Mouse (Mus musculus) intestine, embryonic 16.5 days (tissue): ENCODE results near the gene Enpp1. TPM values are rescaled to one million over a fixed set of nuclear protein-coding genes. Genes with fewer than 3 reads are reported as not detected.

Experiments
- ATAC-seq: fragments of 200-750 bp; cut with Nextera tagmentation; 2 replicates; pipeline ENCODE4 v1.8.0; 2017; ENCODE audit warnings: moderate TSS enrichment, moderate library complexity
- H3K27ac ChIP-seq: fragments of 300-500 bp; sonication (generic); 2 replicates; pipeline ENCODE4 v1.5.1; 2014; ENCODE audit warnings: mild to moderate bottlenecking, low read length
- H3K27me3 ChIP-seq: fragments of 300-500 bp; sonication (generic); replicated peaks from 2 replicates; pipeline ENCODE4 v1.6.1; 2014; ENCODE audit warnings: low read length, control low read depth, mixed read lengths; ENCODE audit not compliant: control insufficient read depth, insufficient read depth
- H3K36me3 ChIP-seq: fragments of 300-500 bp; sonication (generic); 2 replicates; pipeline ENCODE4 v1.6.1; 2014; ENCODE audit warnings: low read length, control low read depth; ENCODE audit not compliant: control insufficient read depth, insufficient read depth
- H3K4me1 ChIP-seq: fragments of 300-500 bp; sonication (generic); 2 replicates; pipeline ENCODE4 v1.6.1; 2014; ENCODE audit warnings: low read length, control low read depth, mixed read lengths; ENCODE audit not compliant: control insufficient read depth, insufficient read depth
- H3K4me2 ChIP-seq: fragments of 300-500 bp; sonication (generic); 2 replicates; pipeline ENCODE4 v1.6.1; 2014; ENCODE audit warnings: low read depth, low read length, control low read depth
- H3K4me3 ChIP-seq: fragments of 300-500 bp; sonication (generic); 2 replicates; pipeline ENCODE4 v1.5.1; 2014; ENCODE audit warnings: mild to moderate bottlenecking, low read length
- H3K9ac ChIP-seq: fragments of 300-500 bp; sonication (generic); 2 replicates; pipeline ENCODE4 v1.6.1; 2014; ENCODE audit warnings: low read depth, low read length
- H3K9me3 ChIP-seq: fragments of 300-500 bp; sonication (generic); 2 replicates; pipeline ENCODE4 v1.6.1; 2016; ENCODE audit warnings: low read length, control low read depth; ENCODE audit not compliant: control insufficient read depth
- WGBS: fragments of 180-500 bp; shearing (Covaris S2); extraction: QIAGEN DNeasy Blood & Tissue Kit; methylation state at CpG from one replicate; pipeline ENCODE4 v1.1.7; 2014; 5-methylcytosine and 5-hydroxymethylcytosine counted together
- polyA plus RNA-seq: library from polyadenylated mRNA; unstranded; fragments of >200 nt; fragmentation: Nextera tagmentation; extraction: Ambion mirVana; gene quantifications from 2 replicates; pipeline ENCODE4 v1.2.1, GENCODE M21; 2015

Gene Enpp1
- polyA plus RNA-seq, 1 experiment from 2014 or later, result 10.1 TPM

- Histone ChIP-seq H3K4me2 (no peak overlapping the region), H3K9me3 (no peaks in the 10 kb centered on the region), H3K36me3 (no peaks in the 10 kb centered on the region), H3K9ac (no peak overlapping the region), H3K27ac (no peak overlapping the region), H3K4me1 (peaks cover 3% of the 10 kb centered on the region; the same call in 1 of the 2 replicates), H3K4me3 (no peak overlapping the region), H3K27me3 (no peaks in the 10 kb centered on the region)
- ATAC-seq, result no peak
- WGBS, result 76% methylated on average over 5 of the region's 5 CpGs
These were observed 942 bp upstream of the Enpp1 start for GRCm38 (mm10) chr10:24712901-24713300.

GRCm38 (mm10) chr10:24712367-24712761, 405 bp upstream of the Enpp1 start:
- H3K9me3 ChIP-seq, result no peaks in the 10 kb centered on the region
- peak overlapping the region; percentile 75 for H3K9ac ChIP-seq
- no peak overlapping the region for H3K27ac ChIP-seq
- WGBS, result 7% methylated on average over 15 of the region's 15 CpGs
- no peaks in the 10 kb centered on the region for H3K27me3 ChIP-seq
- peak; percentile 19; the same call in 1 of the 2 replicates for ATAC-seq
- peaks cover 3% of the 10 kb centered on the region; the same call in 1 of the 2 replicates for H3K4me1 ChIP-seq
- peak overlapping the region; percentile 70 for H3K4me3 ChIP-seq
- no peaks in the 10 kb centered on the region for H3K36me3 ChIP-seq
- peak overlapping the region; percentile 91 for H3K4me2 ChIP-seq

DNA sequence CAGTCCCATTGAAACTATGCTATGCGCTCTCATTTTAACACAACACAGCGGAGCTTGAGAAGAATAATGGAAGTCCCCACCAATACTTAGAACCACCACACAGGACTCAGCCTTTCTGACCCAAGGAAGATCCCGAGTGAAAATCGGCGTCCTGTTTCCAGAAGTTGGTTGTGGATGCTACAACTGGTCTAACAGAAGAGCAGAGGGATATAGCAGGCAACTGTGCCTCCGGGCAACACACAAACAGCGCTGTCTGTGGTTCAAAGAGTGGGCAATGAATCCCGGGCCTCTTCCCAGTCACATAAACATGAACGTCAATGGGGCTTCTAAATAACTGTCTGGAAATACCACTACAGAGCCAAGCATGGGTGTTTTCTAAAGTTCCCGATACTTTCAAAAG, 888 bp downstream of the Enpp1 start:
- 15% methylated on average over 10 of the region's 10 CpGs for WGBS
- peak; percentile 37 for ATAC-seq
- Histone ChIP-seq H3K4me2 (peak overlapping the region; percentile 91), H3K36me3 (no peaks in the 10 kb centered on the region), H3K27me3 (no peaks in the 10 kb centered on the region), H3K27ac (no peak overlapping the region), H3K9me3 (no peaks in the 10 kb centered on the region), H3K4me1 (peaks cover 7% of the 10 kb centered on the region; the same call in 1 of the 2 replicates), H3K9ac (peak overlapping the region; percentile 75), H3K4me3 (peak overlapping the region; percentile 70)

DNA sequence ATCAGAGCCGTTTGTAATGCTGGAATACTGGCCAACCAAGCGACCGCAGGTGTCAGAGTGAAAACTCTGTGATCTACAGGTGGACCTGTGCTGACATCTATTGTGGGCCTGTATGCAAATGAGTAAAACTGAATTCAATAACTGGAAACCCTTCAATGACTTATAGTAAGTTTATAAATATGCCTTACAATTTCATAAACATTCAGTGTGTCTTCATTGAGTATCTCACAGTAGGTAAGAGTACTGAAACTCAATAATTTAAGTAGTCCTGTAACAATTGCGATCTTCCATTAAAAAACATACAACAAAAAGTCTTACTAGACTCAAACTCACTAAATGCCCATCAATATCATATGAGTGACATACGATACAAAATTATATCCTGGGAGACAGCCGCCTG, 1.6 kb downstream of the Enpp1 start:
- 87% methylated on average over 6 of the region's 6 CpGs for WGBS
- no peak for ATAC-seq
- peak overlapping the region; percentile 91; the same call in 1 of the 2 replicates for H3K4me2 ChIP-seq
- no peaks in the 10 kb centered on the region for H3K36me3 ChIP-seq
- H3K4me3 ChIP-seq, result no peak overlapping the region
- H3K4me1 ChIP-seq, result peaks cover 7% of the 10 kb centered on the region; the same call in 1 of the 2 replicates
- no peaks in the 10 kb centered on the region for H3K9me3 ChIP-seq
- no peak overlapping the region for H3K9ac ChIP-seq
- H3K27me3 ChIP-seq, result no peaks in the 10 kb centered on the region
- no peak overlapping the region for H3K27ac ChIP-seq

DNA sequence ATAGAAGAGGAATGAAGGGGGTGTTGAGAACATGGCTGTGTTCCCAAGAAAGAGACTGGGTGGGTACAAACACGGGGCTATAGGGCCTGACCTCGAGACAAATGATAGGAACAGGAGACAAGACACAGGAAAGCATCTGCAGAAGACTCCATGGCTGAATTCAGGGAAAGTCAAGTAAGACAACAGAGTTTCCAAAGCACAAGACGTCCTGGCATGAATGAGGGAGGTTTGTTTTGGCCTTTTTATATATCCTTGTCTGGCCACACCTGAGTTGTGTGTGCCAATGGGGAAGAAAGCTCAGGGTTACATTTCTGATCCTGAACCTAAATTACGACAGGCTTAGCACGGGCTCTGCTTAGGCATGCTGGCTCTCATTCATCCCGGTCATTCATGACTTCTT, 4.2 kb downstream of the Enpp1 start:
- Histone ChIP-seq H3K36me3 (no peaks in the 10 kb centered on the region), H3K4me2 (no peak overlapping the region), H3K4me1 (peaks cover 7% of the 10 kb centered on the region; the same call in 1 of the 2 replicates), H3K27me3 (no peaks in the 10 kb centered on the region), H3K4me3 (no peak overlapping the region), H3K9me3 (no peaks in the 10 kb centered on the region), H3K9ac (no peak overlapping the region), H3K27ac (no peak overlapping the region)
- WGBS, result 79% methylated on average over 6 of the region's 6 CpGs
- ATAC-seq, result no peak

DNA sequence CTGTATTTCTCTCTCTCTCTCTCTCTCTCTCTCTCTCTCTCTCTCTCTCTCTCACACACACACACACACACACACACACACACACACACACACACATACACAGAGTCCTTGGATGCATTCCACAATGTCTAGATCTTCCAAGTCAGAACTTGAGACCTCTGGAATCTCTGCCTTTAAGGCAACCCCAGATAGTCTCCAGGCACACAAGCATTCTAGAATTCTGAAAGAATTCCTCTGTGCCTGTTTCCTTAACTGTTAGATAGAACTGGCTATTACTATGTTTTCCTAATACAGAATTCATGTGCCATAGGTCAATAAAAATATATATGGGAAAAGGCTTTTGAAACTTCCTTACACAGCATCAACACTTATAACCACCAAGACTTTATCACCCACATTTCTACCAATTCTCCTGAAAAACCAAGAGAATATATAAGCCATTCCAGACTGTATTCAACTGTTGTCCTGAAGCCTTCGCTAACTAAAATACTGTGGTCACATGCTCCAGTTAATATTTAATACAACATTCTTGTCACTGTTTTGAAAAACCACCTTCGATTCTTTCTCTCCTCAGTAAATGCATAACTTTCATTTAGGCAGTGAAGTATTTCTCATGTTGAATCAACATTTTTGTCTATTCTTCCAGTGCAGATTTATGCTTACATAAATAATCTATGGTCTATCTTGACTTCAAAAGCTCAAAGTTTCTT, 5.4 kb downstream of the Enpp1 start:
- Histone ChIP-seq H3K9ac (no peak overlapping the region), H3K27ac (no peak overlapping the region), H3K4me3 (no peak overlapping the region), H3K9me3 (no peaks in the 10 kb centered on the region), H3K27me3 (no peaks in the 10 kb centered on the region), H3K36me3 (no peaks in the 10 kb centered on the region), H3K4me2 (no peak overlapping the region), H3K4me1 (peaks cover 7% of the 10 kb centered on the region; the same call in 1 of the 2 replicates)
- ATAC-seq, result no peak
- WGBS, result 62% methylated on average over 2 of the region's 2 CpGs

DNA sequence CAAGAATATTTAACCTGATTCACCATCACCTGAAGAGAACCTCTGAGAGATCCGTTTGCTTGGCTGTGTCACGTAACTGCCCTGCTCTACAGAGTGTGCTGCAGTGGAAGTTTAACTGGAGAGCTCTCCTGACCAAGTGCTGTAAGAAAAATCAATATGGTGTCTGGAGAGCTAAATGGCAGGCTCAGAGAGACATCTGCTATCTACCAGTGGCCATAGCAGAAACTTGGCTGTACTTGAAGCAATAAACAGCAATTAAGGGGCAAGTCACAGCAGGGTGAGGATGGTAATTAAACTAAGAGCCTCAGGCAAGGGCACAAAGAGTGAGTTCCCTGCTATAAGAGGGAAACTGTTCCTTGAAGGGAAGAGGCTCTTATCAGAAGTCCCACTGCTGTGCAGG, 9.3 kb downstream of the Enpp1 start:
- Histone ChIP-seq H3K27me3 (no peaks in the 10 kb centered on the region), H3K4me2 (no peak overlapping the region), H3K4me3 (no peak overlapping the region), H3K9me3 (no peaks in the 10 kb centered on the region), H3K4me1 (0 out of 2 replicates have a peak, but pooled peaks cover 7% of the 10 kb centered on the region), H3K9ac (no peak overlapping the region), H3K36me3 (no peaks in the 10 kb centered on the region), H3K27ac (peak overlapping the region; percentile 29; the same call in 1 of the 2 replicates)
- WGBS, result 57% methylated on average over 2 of the region's 2 CpGs
- ATAC-seq, result peak; percentile 72

DNA sequence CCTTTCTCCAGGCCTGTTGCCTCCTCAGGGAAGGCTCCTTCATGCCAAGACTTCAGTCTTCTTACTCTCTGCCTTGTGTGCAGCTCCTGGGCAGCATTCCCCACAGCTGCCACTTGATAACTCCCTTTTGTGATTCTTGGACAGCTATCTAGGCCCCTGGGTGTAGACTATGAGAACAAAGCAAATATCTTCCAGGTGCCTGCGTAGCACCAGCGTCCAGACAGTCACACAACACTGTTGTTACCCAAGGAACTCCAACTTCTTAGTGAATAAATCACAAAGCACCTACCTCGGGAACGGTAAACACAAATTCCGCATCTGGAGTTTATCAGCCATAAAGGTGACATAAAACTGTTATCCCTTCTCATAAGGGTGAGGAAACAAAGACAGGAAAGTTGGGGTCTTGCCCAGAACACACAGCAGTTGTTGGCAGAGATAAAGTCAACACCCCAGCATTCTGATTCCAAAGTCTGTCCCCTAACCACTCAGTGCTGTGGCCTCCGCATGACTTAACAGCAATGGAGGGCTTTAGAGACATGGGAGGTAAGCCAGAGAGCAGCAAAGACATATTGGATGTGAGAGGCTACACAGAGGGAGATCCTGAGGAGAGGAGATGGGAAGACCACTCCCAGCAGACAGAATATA, 13.7 kb downstream of the Enpp1 start:
- Histone ChIP-seq H3K9me3 (no peaks in the 10 kb centered on the region), H3K27me3 (no peaks in the 10 kb centered on the region), H3K27ac (peak overlapping the region; percentile 72), H3K4me2 (no peak overlapping the region), H3K36me3 (no peaks in the 10 kb centered on the region), H3K9ac (no peak overlapping the region), H3K4me1 (0 out of 2 replicates have a peak, but pooled peaks cover 3% of the 10 kb centered on the region), H3K4me3 (no peak overlapping the region)
- peak; percentile 67 for ATAC-seq
- 33% methylated on average over 6 of the region's 6 CpGs for WGBS

GRCm38 (mm10) chr10:24696761-24697160, 15.2 kb downstream of the Enpp1 start:
- ATAC-seq, result no peak
- 74% methylated on average over 3 of the region's 3 CpGs for WGBS
- H3K27ac ChIP-seq, result no peak overlapping the region
- no peak overlapping the region for H3K9ac ChIP-seq
- H3K4me3 ChIP-seq, result no peak overlapping the region
- no peak overlapping the region for H3K4me2 ChIP-seq
- H3K27me3 ChIP-seq, result no peaks in the 10 kb centered on the region
- 0 out of 2 replicates have a peak, but pooled peaks cover 3% of the 10 kb centered on the region for H3K4me1 ChIP-seq
- no peaks in the 10 kb centered on the region for H3K36me3 ChIP-seq
- no peaks in the 10 kb centered on the region for H3K9me3 ChIP-seq
